Mouse (Mus musculus): ENCODE results near the gene Ddx41. TPM values are rescaled to one million over a fixed set of nuclear protein-coding genes. Genes with fewer than 3 reads are reported as not detected.

The Ddx41 gene
- polyA plus RNA-seq, 1 experiment = 101 TPM

DNA sequence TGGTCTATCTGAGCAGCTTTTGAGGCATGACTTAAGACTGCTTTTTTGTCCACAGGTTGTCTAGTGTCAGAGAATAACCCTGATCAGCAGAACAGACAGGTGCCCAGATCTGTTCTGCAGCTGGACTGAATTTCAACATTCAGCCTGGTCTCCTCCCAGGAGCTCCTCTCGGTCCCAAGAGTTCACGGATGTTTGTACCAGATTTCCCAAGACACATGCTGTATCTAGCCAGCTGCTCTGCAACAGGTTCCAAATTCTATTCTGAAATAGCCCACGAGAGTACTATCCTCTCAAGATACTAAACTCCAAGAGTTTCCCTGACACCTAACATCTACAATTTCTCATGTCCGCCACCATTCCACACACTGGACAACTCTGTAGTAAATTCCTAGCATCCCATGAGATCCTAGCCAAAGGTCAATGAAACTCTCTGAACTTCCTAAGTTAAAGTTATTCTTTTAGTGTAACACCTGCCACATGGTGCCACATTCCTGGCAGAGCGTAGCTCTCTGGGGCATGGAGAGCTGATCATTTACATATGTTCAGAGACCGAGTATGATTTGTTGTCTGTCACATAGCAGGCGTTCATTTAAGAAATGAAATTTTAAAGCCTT is 26.9 kb upstream of the Ddx41 start:
- WGBS = 90% methylated on average over 7 of the region's 7 CpGs
- H3K27ac ChIP-seq (ENCODE audit: insufficient read depth, low read length) = no peak overlapping the region
- H3K4me1 ChIP-seq (ENCODE audit: control insufficient read depth, insufficient read depth, insufficient read length) = no peaks in the 10 kb centered on the region
- DNase-seq (ENCODE audit: low read depth in 1 of 2, low spot score in 2 of 2) = no peak
- no peak overlapping the region for H3K4me3 ChIP-seq (ENCODE audit: extremely low read depth, insufficient read depth, insufficient read length)
- no peaks in the 10 kb centered on the region for H3K27me3 ChIP-seq (ENCODE audit: control insufficient read depth, insufficient read depth, low read length)
- H3K36me3 ChIP-seq (ENCODE audit: control insufficient read depth, insufficient read depth, low read length) = peaks cover 3% of the 10 kb centered on the region; the same call in 1 of the 2 replicates
- TF ChIP-seq CTCF (IDR thresholded peaks at IDR 0.05; ENCODE audit: extremely low read depth, insufficient read depth, insufficient read length, insufficient replicate concordance) (no peak), POLR2A (IDR thresholded peaks at IDR 0.05; ENCODE audit: low read depth, low read length) (no peak)

DNA sequence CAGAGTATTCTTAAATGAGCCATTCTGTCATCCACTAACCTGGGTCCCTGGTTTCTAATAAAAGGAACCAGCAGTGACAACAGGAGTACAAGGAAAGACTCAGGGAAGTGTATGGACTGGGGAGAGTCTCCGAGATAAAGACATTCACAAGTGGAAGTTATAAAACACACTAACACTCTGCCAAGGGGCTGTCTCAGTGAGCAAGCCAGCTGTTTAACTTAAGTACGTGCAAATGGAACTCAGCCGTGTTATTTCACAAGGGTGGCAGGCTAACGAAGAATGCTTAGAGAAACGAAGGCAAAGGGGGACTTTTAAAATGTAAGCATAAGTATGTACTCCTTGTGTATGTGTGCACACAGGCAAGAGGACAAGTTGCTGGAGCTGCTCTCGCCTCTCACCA is 21.0 kb upstream of the Ddx41 start:
- H3K4me1 ChIP-seq (ENCODE audit: control insufficient read depth, insufficient read depth, insufficient read length) = no peaks in the 10 kb centered on the region
- no peak for DNase-seq (ENCODE audit: low read depth in 1 of 2, low spot score in 2 of 2)
- no peak overlapping the region for H3K27ac ChIP-seq (ENCODE audit: insufficient read depth, low read length)
- H3K27me3 ChIP-seq (ENCODE audit: control insufficient read depth, insufficient read depth, low read length) = no peaks in the 10 kb centered on the region
- WGBS = 95% methylated on average over 6 of the region's 6 CpGs
- H3K36me3 ChIP-seq (ENCODE audit: control insufficient read depth, insufficient read depth, low read length) = peaks cover 18% of the 10 kb centered on the region
- no peak overlapping the region for H3K4me3 ChIP-seq (ENCODE audit: extremely low read depth, insufficient read depth, insufficient read length)
- TF ChIP-seq CTCF (IDR thresholded peaks at IDR 0.05; ENCODE audit: extremely low read depth, insufficient read depth, insufficient read length, insufficient replicate concordance) (no peak), POLR2A (IDR thresholded peaks at IDR 0.05; ENCODE audit: low read depth, low read length) (no peak)

DNA sequence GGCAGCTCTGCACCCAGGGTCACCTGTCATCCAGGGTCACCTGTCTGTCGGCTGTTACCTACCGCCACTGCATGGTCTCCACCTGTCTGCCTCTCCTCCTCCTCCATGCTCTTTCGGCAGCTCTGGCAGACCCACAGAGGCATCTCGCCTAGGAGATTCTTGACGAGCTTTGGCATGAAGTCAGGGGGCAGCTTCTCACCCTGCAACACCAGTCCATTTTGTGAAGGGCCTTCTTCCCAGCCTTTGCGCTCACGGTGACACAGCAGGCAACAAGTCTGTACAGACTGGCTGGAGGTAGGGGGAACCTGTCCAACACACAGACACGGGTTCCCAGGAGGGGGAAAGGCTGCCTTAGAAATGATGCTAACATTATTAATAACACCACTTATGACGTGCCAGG is 19.5 kb upstream of the Ddx41 start:
- no peak overlapping the region for H3K4me3 ChIP-seq (ENCODE audit: extremely low read depth, insufficient read depth, insufficient read length)
- H3K27ac ChIP-seq (ENCODE audit: insufficient read depth, low read length) = no peak overlapping the region
- H3K27me3 ChIP-seq (ENCODE audit: control insufficient read depth, insufficient read depth, low read length) = no peaks in the 10 kb centered on the region
- H3K36me3 ChIP-seq (ENCODE audit: control insufficient read depth, insufficient read depth, low read length) = peaks cover 18% of the 10 kb centered on the region
- no peak for DNase-seq (ENCODE audit: low read depth in 1 of 2, low spot score in 2 of 2)
- H3K4me1 ChIP-seq (ENCODE audit: control insufficient read depth, insufficient read depth, insufficient read length) = no peaks in the 10 kb centered on the region
- 92% methylated on average over 9 of the region's 9 CpGs for WGBS
- no peak for TF ChIP-seq CTCF (IDR thresholded peaks at IDR 0.05; ENCODE audit: extremely low read depth, insufficient read depth, insufficient read length, insufficient replicate concordance)

DNA sequence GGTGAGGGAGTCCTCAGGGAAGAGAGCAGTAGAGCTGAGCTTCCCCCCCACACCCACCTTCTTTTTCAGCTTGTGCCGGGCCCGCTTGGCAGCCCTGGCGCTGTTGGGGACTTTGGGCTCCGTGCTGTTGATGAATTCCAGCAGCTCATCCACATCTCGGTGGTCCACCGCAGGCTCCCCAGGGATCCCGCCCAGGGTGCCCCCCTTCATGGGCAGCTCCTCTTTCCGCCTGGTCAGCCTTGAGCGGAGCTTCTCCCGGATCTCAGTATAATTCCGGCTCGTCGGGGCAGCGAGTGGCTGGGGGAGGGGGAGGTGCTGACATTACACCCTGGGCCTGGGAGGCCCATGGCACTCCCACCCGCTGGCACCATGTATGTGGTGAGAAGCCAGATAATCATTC is 12.6 kb upstream of the Ddx41 start:
- Histone ChIP-seq H3K27ac (ENCODE audit: insufficient read depth, low read length) (no peak overlapping the region), H3K27me3 (ENCODE audit: control insufficient read depth, insufficient read depth, low read length) (no peaks in the 10 kb centered on the region), H3K4me1 (ENCODE audit: control insufficient read depth, insufficient read depth, insufficient read length) (no peaks in the 10 kb centered on the region), H3K4me3 (ENCODE audit: extremely low read depth, insufficient read depth, insufficient read length) (no peak overlapping the region), H3K36me3 (ENCODE audit: control insufficient read depth, insufficient read depth, low read length) (peaks cover 18% of the 10 kb centered on the region)
- DNase-seq (ENCODE audit: low read depth in 1 of 2, low spot score in 2 of 2) = no peak
- no peak for TF ChIP-seq CTCF (IDR thresholded peaks at IDR 0.05; ENCODE audit: extremely low read depth, insufficient read depth, insufficient read length, insufficient replicate concordance)
- TF ChIP-seq POLR2A (IDR thresholded peaks at IDR 0.05; ENCODE audit: low read depth, low read length) = no peak
- WGBS = 96% methylated on average over 15 of the region's 15 CpGs

DNA sequence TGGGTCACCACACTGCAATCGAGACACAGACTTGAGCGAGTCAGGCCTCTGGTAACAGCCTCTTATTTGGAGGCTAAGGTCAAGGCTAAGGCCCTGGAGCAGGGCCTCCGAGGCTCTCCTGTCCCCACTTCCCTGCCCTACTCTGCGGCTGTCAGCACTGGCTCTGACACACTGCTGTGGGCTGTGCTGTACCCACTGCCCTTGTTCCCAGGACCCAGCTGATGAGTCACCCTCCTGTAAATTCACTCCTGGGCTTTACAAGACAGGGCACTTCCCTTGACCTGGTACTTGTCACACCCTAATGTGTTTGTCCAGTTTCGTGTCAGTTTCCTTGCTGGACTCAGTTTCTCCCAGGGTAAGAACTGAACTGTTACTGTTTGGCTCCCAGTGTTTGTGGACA is 12.0 kb upstream of the Ddx41 start:
- DNase-seq (ENCODE audit: low read depth in 1 of 2, low spot score in 2 of 2) = no peak
- H3K27ac ChIP-seq (ENCODE audit: insufficient read depth, low read length) = no peak overlapping the region
- peaks cover 13% of the 10 kb centered on the region for H3K36me3 ChIP-seq (ENCODE audit: control insufficient read depth, insufficient read depth, low read length)
- WGBS = 92% methylated on average over 5 of the region's 5 CpGs
- TF ChIP-seq CTCF (IDR thresholded peaks at IDR 0.05; ENCODE audit: extremely low read depth, insufficient read depth, insufficient read length, insufficient replicate concordance) (no peak), POLR2A (IDR thresholded peaks at IDR 0.05; ENCODE audit: low read depth, low read length) (no peak)
- no peaks in the 10 kb centered on the region for H3K4me1 ChIP-seq (ENCODE audit: control insufficient read depth, insufficient read depth, insufficient read length)
- H3K27me3 ChIP-seq (ENCODE audit: control insufficient read depth, insufficient read depth, low read length) = no peaks in the 10 kb centered on the region
- no peak overlapping the region for H3K4me3 ChIP-seq (ENCODE audit: extremely low read depth, insufficient read depth, insufficient read length)

DNA sequence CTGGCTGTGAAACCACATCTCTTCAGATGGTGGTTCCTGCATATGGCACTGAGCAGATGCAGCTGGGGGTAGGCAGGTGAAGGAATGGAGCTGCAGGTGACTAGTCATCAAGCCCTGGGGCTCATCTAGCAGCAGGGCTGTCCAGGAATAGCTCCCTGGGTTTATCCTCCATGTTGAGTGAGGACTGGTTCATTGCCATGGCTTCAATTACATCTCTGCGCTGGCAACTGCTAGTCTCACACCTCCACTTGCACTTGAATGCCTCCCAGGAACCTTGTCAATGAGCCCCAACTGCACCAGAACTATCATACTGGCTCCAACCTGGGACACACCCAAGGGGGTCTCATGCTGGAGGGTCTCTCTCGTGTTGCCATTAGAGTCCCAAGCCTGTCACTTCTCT is 11.5 kb upstream of the Ddx41 start:
- TF ChIP-seq CTCF (IDR thresholded peaks at IDR 0.05; ENCODE audit: extremely low read depth, insufficient read depth, insufficient read length, insufficient replicate concordance) (no peak), POLR2A (IDR thresholded peaks at IDR 0.05; ENCODE audit: low read depth, low read length) (no peak)
- Histone ChIP-seq H3K4me3 (ENCODE audit: extremely low read depth, insufficient read depth, insufficient read length) (no peak overlapping the region), H3K27me3 (ENCODE audit: control insufficient read depth, insufficient read depth, low read length) (no peaks in the 10 kb centered on the region), H3K27ac (ENCODE audit: insufficient read depth, low read length) (no peak overlapping the region), H3K36me3 (ENCODE audit: control insufficient read depth, insufficient read depth, low read length) (peaks cover 17% of the 10 kb centered on the region), H3K4me1 (ENCODE audit: control insufficient read depth, insufficient read depth, insufficient read length) (no peaks in the 10 kb centered on the region)
- DNase-seq (ENCODE audit: low read depth in 1 of 2, low spot score in 2 of 2) = no peak
- WGBS = 90% methylated on average over 2 of the region's 2 CpGs

DNA sequence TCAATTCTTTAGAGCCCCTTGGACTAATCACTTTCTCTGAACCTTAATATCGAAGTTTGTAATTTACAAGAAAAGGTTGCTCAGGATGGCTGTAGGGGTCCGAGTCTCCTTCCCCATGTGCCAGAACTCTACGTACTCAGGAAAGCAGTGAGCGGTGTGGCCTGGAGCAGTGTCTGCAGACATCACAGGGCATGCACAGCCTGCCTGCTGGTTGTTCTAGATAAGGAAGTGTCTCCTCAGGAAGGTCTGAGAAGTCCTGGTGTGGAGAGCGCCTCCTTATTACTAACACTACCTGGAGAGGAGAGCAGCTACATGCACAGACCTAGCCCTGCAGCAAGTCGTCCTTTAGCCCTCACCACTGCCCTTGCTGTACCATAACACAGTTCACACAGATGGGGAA is 8.3 kb upstream of the Ddx41 start:
- Histone ChIP-seq H3K27me3 (ENCODE audit: control insufficient read depth, insufficient read depth, low read length) (no peaks in the 10 kb centered on the region), H3K27ac (ENCODE audit: insufficient read depth, low read length) (no peak overlapping the region), H3K4me3 (ENCODE audit: extremely low read depth, insufficient read depth, insufficient read length) (no peak overlapping the region), H3K36me3 (ENCODE audit: control insufficient read depth, insufficient read depth, low read length) (peaks cover 20% of the 10 kb centered on the region), H3K4me1 (ENCODE audit: control insufficient read depth, insufficient read depth, insufficient read length) (no peaks in the 10 kb centered on the region)
- TF ChIP-seq POLR2A (IDR thresholded peaks at IDR 0.05; ENCODE audit: low read depth, low read length) = no peak
- no peak for TF ChIP-seq CTCF (IDR thresholded peaks at IDR 0.05; ENCODE audit: extremely low read depth, insufficient read depth, insufficient read length, insufficient replicate concordance)
- 92% methylated on average over 6 of the region's 6 CpGs for WGBS
- no peak for DNase-seq (ENCODE audit: low read depth in 1 of 2, low spot score in 2 of 2)
